In the genomic region with DNA sequence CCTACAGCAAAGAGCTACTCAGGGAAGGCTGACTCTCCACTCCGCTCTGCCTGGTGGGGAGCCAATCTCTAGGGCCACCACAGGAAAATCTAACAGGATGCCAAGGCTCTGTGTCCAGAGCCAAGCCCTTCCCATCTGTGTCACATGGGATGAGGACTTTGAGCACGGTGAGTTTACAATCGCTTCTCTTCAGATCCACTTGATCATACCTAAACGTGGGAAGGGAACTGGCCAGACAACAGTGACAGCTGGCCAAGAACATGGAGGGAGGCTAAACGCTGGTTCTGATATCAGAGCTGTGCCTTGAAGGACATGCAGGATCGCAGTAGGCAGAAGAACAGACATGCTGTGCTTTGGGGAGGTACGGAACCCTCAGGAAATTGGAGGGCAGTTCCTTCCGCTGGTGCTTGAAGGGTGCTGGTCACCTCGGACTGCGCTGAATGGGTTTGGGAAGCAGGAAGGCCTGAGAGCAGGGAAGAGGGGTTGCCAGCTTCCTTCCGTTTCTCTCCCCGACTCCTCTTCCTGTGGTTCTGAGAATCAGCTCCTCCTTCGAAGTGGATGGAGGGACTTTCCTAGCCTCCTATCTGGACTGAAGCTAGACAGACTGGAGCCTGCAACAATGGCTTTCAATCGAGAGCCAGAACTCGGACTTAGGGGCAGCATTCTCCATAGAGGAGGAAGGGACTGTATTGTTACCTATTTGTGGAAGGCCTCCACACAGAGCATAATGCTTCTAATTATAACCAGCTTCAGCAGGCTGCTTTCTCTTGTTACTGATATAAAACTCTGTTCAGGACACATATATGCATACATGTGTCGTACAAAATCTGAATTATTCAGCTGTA, we compare ENCODE assay signal across 8 mouse cellular contexts. TPM values are rescaled to one million over a fixed set of nuclear protein-coding genes. Genes with fewer than 3 reads are reported as not detected.
A peak's percentile ranks its signal among the peaks of the same experiment; 100 is the strongest.
DNase-seq lines count a peak whose midpoint lies in the region; ATAC-seq lines count a peak whose summit lies in the region.

No protein-coding gene starts in this region.

- H3K36me3 ChIP-seq in hindbrain, embryonic 16.5 days (ENCODE audit: control insufficient read depth, insufficient read depth, low read length), result no peaks in the 10 kb centered on the region
- no peaks in the 10 kb centered on the region for H3K36me3 ChIP-seq in midbrain, embryonic 16.5 days (ENCODE audit: control insufficient read depth, insufficient read depth, low read length)

- peak; percentile 14 for DNase-seq in ovary, postnatal 36 days (ENCODE audit: low spot score)
- DNase-seq in ovary, postnatal 10 days (ENCODE audit: low spot score), result no peak
- peak; percentile 14 to 41 for DNase-seq in frontal cortex, postnatal 36 days (ENCODE audit: low spot score in 2 of 2)
- peak; percentile 48 to 52 for DNase-seq in layer of hippocampus, postnatal 36 days
- no peak for DNase-seq in urinary bladder, postnatal 25 days (ENCODE audit: low spot score)
- DNase-seq in B cell, adult 2 months, result no peak

- peak; percentile 77 for ATAC-seq in hindbrain, embryonic 16.5 days
- 0 out of 2 replicates have a peak, but pooled peaks have one; percentile 65 for ATAC-seq in midbrain, embryonic 16.5 days

- H3K9ac ChIP-seq in hindbrain, embryonic 16.5 days (ENCODE audit: low read depth, low read length), result no peak overlapping the region
- no peak overlapping the region for H3K9ac ChIP-seq in midbrain, embryonic 16.5 days (ENCODE audit: low read depth, low read length)

- peak overlapping the region; percentile 9; the same call in 1 of the 2 replicates for H3K27ac ChIP-seq in hindbrain, embryonic 16.5 days (ENCODE audit: low read depth, low read length)
- H3K27ac ChIP-seq in midbrain, embryonic 16.5 days (ENCODE audit: low read length), result no peak overlapping the region

- 71% methylated on average over 16 of the region's 16 CpGs for WGBS in hindbrain, embryonic 16.5 days
- 76% methylated on average over 16 of the region's 16 CpGs for WGBS in midbrain, embryonic 16.5 days

- H3K27me3 ChIP-seq in hindbrain, embryonic 16.5 days (replicated peaks; ENCODE audit: control insufficient read depth, insufficient read depth, low read length), result no peaks in the 10 kb centered on the region
- H3K27me3 ChIP-seq in midbrain, embryonic 16.5 days (ENCODE audit: control insufficient read depth, insufficient read depth, low read depth, low read length), result no peaks in the 10 kb centered on the region

- H3K9me3 ChIP-seq in hindbrain, embryonic 16.5 days (ENCODE audit: control insufficient read depth, low read length), result no peaks in the 10 kb centered on the region
- H3K9me3 ChIP-seq in midbrain, embryonic 16.5 days (replicated peaks; ENCODE audit: control insufficient read depth, low read length, poor library complexity, severe bottlenecking), result no peaks in the 10 kb centered on the region

- H3K4me2 ChIP-seq in hindbrain, embryonic 16.5 days (ENCODE audit: low read length), result no peak overlapping the region
- no peak overlapping the region for H3K4me2 ChIP-seq in midbrain, embryonic 16.5 days (ENCODE audit: low read length)

- H3K4me3 ChIP-seq in hindbrain, embryonic 16.5 days (ENCODE audit: low read length), result no peak overlapping the region
- no peak overlapping the region for H3K4me3 ChIP-seq in midbrain, embryonic 16.5 days (ENCODE audit: low read depth, low read length)

- no peaks in the 10 kb centered on the region; the same call in 1 of the 2 replicates for H3K4me1 ChIP-seq in hindbrain, embryonic 16.5 days (ENCODE audit: control insufficient read depth, insufficient read depth, low read depth, low read length)
- H3K4me1 ChIP-seq in midbrain, embryonic 16.5 days (ENCODE audit: control insufficient read depth, insufficient read depth, low read length), result peaks cover 5% of the 10 kb centered on the region; the same call in 1 of the 2 replicates

RNA-seq across cellular contexts. Expression of a gene that starts 21.9 kb away (rescaled TPM):
- polyA plus RNA-seq in hindbrain, embryonic 16.5 days (2015; fragmentation: Nextera tagmentation; extraction: Ambion mirVana), result 7.1 and 9.0 TPM in 2 replicates
- total RNA-seq in layer of hippocampus, postnatal 36 days (2021), result 10 to 100 TPM; 17.7 to 20.2 TPM
- polyA plus RNA-seq in midbrain, embryonic 16.5 days (2015; fragmentation: Nextera tagmentation; extraction: Ambion mirVana), result 7.8 and 8.1 TPM in 2 replicates

Comparison
In these comparisons a context has a peak if more than half of its experiments do, and no peak if none do; other contexts are left out.
1. DNase-seq: peak in ovary, postnatal 36 days (single experiment), frontal cortex, postnatal 36 days (2 of 2) and layer of hippocampus, postnatal 36 days (2 of 2); none in ovary, postnatal 10 days (single experiment), urinary bladder, postnatal 25 days (single experiment) and B cell, adult 2 months (0 of 2).